Mouse (Mus musculus): ENCODE measurements around the gene Plod1.

Gene Plod1

DNA sequence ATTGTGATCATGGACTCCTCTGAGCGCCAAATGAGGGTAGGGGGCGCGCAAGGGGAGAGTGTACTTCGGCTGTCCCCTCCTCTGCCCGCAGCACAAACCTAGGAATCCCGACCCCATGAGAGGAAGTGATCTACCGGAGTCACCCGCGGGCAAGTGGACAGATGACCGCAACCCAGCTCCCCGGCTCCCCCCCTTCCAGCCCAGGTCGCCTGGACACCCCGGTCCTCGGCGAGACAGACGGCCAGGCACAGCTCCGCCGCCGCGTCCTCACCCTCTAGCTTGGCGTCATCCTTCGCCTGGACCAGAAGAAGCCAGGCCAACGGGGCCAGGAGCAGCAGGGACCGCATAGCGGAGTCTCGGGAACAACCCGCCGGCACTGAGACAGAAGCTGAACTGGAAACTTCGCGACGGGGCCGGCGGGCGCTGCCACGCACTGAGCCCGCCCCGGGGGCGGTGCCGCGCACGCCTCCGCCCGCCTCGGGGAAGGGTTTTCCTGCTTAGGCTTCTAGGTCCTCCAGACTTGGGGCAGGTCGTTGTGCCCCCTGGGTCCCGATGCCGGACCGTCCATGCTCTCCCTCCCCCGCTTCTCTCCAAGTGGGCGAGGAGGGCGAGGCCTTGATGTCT, at the start of gene Plod1:
Gene Plod1 (minus strand): TSS at position 437 of the 624 bp plus-strand sequence.
- DNase-seq (ENCODE audit: low spot score): peak; percentile 77

DNA sequence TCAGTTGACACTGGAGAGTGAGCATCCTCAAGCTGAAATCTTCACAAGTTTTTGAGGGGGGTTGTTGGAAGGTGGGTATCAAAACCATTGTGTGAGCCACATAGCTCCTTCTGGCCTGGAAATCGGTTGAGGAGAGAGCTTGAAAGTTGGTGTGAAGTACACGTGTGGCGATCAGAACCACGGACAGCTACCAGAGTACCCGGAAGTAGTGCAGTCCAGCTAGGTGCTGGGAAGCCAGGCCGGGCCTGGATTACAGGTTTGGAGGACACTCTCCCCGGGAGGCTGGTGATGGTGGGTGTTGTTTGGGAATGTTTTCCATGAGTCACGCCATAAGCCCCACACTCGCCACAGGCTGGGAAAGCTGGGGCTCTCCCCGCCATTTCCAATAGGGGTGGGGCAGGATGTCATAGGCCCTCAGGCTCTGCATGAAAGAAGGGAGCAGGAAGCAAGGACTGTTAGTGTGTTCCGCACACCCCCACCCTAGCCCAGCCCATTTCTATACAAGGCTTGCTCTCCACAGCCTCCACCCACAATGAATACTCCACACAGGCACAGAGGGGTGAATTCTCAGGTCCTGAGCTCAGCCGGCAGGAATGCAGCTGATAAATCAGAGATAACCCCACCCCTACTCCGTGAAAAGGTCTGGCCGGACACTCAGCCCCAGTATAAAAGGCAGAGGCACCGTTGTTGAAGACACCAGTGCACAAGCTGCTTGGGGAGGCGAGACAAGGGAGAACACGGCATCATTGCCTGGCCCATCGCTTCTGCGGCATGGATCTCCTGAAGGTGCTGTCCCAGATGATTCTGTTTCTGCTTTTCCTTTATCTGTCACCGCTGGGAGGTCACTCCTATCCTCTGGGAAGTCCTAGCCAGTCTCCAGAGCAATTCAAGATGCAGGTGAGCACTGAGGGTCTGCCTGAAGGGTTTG, 48.9 kb upstream of the Plod1 start, which contains the start of gene Nppb:
Gene Nppb (plus strand): TSS at position 584 of the 928 bp plus-strand sequence.
- DNase-seq (ENCODE audit: low spot score): no peak

DNA sequence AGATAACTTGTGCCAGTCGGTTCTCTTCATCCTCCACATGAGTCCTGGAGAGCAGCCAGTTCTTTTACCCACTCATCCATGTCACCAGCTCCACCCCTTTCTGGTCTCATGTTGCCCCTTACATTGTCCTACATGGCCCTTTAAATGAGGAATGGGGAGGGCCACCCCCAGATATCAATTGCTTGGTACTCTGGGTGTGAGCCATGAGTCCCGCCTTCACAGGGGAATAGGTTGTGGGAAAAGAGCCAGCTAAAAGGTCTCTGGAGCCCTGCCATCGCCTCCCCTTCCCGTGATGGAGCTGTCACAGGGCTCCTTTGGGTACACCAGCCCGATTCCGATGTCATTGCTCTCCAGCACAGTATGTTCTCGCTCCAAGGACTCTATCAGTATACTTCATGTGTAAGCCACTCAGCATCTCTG, 42.9 kb upstream of the Plod1 start:
- DNase-seq (ENCODE audit: low spot score): no peak

DNA sequence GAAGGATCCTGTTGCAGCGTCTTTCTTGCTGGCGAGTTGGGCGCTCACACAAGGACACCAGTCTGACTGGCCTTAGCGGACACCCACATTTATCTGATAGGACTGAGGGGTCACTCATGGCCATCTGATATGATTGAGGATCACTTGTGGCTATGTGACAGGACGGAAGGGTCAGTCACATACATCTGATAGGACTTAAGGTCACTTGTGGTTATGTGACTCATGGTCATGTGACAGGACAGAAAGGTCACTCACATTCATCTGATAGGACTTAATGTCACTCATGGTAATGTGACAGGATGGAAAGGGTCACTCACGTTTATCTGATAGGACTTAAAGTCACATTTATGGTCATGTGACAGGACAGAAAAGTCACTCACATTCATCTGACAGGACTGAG, 41.8 kb upstream of the Plod1 start:
- DNase-seq (ENCODE audit: low spot score): no peak

DNA sequence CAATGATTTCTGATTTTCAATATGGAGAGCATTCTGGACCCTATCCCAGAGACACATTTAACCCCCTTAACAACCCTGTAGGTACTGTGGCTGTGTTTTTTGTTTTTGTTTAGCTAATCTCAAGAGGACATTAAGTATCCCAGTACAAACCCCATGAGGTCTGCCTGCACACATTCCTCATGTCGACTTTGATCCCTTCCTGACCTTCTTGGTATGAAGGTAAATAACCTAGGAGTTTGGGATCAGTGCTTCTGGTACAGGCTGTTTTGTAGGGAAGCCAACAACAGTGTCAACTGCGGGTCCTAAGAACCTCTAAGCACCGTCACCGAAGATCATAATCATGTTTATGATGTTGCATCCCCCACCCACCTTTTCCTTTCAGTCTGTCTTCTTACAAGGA, 41.2 kb upstream of the Plod1 start:
- DNase-seq (ENCODE audit: low spot score): no peak

DNA sequence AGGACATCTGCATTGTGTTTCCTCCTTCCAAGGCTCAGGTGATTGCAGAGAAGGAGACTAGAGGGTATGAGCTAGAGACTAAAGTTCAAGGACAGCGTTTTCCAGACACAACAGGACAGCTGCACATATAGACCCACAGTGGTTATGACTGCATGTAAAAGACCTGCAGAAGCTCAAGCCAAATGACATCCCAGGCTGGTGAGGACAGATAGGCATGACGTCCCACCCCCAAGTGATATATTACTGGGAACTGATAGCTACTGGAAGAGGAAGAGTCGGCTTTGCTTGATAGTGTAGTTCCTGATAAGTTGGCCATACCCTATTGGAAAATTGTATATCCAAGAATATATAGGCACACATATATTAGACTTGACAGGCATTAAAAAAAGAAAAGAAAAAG, 39.7 kb upstream of the Plod1 start:
- DNase-seq (ENCODE audit: low spot score): no peak

DNA sequence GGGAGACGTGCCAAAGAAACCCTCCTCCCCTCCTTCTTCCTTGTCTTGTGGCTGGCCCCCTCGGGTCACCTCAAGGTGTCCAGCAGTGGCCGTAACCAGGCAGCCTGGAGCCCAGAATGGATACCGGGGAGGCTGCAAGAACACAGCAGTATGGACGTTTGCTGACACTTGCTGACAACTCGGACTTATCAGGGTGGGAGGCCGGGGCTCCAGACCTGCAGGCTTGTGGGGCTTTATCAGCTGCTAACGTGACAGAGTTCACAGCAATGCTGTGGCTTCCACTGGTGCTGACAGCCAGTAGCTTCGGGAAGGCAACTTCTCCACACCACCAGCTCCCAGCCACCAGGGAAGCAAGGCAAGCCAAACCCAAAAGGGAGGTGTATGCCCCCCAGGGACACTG, 32.8 kb upstream of the Plod1 start:
- DNase-seq (ENCODE audit: low spot score): no peak

DNA sequence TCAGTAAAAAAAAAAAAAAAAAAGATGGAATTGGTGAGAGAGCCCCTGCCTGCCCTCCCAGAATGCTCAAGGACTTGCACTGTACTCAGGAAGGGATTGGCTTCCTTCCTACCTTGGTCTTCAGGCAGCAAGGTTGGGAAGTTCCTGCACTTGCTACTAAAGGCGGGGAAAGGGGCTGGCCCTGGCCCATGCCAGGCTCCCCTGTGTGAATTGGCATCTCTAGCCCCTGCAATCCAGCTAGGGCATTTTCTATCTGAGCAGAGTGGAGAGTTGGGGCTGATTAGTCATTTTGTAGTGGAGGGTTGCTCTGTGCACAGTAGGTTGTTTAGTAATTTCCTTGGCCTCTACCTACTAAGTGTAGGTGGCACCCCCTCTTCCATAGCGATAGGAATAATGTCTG, 32.2 kb upstream of the Plod1 start:
- DNase-seq (ENCODE audit: low spot score): no peak

DNA sequence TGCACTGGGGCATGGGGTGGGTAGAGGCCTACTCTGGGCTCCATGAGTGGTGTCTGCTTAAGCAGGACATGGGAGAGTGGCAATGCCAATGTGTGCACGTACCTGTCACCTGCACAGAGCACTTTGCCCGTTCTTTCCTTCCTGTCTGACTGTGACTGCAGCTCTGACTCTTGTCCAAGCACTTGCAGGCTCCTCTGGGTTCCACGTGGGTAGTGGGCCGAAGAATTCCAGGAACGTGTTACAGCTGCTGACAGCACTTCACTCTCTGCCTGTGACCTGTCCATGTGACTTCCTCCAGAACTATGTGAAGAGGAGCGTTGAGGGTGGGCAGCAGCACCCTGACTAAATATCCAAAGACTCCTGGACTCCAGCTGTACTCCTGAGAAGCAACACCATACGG, 29.1 kb upstream of the Plod1 start:
- no peak for DNase-seq (ENCODE audit: low spot score)

DNA sequence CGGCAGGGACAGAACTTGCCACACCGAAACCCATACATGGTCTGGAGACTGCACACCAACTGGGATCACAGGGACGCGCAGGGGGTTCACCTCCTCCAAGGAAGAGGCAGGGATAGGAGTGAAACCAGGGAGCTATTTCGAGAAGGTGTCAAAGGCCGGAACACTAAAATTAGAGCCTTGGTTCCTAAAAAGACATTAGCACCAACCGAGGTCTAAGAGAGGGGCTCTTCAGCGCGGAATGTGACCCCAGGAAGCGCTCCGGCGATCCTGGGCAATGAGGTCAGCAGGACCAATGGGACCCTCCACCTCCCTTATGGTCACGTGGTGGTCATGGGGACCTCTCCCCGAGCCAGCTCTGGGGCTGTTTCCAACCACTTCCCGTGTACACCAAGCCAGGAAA, 27.1 kb upstream of the Plod1 start:
- no peak for DNase-seq (ENCODE audit: low spot score)

DNA sequence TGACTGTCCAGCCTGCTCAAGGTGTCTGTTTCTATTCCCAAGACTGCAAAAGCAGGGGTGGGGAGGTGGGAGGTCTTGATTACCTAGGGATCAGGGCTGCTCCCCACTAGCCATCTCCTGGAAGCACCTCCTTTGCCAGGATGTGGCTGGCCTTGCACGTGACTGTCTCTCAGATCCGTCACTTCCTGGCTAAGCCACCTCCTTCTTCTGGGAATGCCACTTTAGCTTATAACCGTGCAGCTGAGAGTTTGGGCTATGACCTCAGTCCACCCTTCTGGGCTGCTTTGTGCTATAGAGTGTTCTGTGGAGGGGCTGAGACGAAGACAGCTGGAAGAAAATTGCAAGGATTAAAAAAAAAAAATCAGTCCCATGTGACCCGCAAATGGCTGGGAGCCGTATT, 26.2 kb upstream of the Plod1 start:
- no peak for DNase-seq (ENCODE audit: low spot score)

DNA sequence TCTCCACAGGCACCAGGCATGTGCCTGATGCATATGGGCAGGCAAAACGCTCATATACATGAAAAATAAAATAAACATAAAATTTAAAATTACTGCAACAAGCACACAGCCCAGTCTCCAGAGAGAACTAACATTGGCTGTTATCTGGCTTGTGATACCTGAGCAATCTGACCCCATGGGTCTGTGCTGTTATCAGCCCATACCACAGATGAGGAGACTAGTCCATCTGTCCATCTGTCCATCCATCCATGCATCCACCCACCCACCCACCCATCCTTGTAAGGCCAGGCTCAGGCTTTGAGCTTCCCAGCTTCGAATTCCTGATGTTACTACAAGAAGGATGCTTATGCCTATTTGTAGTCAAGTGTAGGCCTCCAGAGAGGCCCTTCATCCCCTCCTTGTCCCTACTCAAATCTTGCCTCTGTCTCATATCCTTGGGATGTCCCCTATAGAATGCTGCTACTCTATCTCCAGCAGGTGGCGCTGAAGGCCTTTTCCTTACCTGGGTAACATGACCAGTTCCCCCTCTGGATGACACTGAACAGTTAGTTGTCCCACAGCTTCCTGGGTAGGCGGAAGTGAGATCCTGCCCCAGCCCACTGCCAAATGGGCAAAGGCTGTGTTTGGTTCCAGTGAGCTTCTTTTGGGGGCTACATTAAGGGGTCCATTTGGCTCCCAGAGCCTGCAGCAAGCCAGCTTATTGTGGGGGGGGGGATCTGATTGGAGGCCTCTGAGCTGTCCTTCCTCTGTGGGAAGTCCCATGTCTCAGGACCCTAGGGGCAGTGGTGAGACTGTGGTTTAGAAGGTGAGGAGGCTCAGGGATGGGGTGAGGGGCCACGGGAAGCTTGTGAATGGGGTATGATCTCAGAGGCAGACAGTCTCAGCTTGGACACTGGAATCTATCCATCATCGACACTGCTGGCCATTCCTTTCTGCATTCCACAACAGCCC, 23.6 kb upstream of the Plod1 start:
- DNase-seq (ENCODE audit: low spot score): no peak

DNA sequence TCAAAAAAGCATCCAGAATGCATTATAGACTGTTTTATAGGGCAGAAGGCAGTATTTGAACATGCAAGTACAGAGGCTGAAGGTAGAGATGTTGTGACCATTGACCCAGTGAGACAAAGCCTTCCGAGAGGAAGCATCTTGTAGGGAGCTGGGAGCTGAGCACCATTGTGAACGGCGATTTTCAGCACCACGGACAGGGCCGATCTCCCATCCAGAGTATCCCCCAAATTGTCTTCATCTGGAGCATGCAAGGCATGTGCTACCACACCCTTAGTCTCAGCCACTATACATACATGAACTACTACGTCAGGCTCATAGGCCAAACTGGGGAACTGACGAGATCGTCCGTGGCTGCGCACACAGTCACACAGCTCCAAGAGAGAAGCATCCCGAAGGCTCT, 20.6 kb upstream of the Plod1 start:
- DNase-seq (ENCODE audit: low spot score): no peak

DNA sequence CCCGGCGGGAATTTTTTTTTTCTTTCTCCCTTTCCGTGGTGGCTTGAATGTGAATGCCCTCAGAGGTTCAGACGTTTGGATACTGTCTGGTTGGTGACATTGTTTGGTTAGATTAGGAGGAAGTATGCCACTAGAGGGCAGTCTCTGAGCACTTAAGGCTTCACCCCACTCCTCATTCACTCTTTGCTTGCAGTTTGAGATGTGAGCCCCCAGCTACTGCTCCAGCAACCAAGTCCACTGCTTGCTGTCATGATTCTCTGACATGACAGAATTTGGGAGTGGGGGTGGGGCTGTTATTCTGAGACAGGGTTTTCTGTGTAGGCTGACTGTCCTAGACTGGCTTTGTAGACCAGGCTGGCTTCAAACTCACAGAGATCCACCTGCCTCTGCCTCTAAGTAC, 17.0 kb upstream of the Plod1 start:
- DNase-seq (ENCODE audit: low spot score): no peak

DNA sequence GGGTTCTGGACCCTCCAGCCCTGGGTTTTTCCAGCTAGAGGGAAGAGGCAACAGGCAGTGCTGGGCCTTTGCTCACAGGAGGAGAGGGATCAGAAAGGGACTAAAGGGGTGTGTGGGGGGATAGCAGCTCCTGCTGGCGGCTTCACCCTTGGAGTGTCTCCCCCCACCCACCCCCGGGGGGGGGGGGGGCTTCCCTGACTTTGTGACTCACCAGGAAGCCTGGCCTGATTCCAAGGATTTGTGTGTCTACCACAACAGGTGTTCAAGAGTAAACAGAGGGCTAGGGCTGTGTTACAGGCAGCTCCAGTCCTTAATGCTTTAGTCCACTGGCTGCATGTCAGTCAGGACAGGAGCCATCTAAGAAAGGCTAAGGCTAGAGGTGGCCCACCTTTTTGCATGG, 10.9 kb upstream of the Plod1 start:
- DNase-seq (ENCODE audit: low spot score): no peak

DNA sequence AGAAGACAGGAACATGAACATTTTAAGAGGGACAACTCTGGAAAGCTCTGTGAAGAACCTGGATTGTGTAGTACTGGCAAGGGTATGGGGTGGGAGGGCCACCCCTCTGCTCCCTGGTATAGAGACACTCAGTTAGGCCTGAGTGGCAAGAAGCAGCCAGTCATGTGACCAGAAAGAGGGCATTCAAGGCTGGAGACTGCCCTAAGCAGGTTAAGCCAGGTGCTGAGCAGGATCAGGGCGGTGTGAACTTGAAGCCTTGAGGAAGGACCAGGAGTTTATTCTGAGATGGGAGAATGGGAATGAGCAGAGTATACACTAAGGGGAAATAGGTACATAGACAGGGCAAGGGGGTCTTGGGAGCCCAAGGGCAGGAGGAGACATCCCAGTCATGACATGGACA, 6.4 kb upstream of the Plod1 start:
- no peak for DNase-seq (ENCODE audit: low spot score)

DNA sequence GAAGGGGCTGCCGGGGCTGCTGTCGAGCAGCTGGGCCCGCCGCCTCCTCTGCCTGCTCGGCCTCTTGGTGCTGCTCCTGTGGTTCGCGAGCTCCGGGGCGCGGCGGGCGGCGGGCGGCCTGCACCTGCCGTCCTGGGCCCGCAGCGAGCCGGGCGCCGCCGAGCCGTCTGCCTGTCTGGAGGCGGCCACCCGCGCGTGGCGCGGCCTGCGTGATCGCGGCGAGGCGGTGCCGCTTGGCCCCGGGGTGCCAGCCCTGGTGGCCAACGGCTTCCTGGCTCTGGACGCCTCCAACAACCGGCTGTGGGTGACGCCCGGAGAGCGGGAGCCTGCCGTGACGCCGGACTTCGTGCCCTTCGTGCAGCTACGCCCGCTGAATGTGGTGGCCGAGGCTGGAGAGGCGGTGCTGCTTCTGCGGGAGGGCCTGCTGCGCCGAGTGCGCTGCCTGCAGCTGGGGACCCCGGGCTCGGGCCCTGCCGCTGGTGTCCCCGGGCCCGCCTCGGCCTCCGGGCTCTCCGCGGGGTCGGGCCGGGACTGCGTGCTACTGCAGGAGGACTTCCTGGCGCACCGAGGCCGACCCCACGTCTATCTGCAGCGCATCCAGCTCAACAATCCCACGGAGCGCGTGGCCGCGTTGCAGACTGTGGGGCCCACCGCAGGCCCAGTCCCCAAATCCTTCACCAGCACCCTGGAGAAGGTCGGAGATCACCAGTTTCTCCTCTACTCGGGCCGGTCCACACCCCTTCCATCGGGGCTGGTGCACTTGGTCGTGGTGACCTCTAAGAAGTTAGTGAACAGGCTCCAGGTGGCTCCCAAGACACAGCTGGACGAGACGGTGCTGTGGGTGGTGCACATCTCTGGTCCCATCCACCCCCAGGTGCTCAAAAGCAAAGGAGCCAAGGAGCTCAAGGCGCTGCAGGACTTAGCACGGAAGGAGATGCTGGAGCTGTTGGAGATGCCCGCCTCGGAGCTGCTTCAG, 4.8 kb upstream of the Plod1 start:
- no peak for DNase-seq (ENCODE audit: low spot score)

DNA sequence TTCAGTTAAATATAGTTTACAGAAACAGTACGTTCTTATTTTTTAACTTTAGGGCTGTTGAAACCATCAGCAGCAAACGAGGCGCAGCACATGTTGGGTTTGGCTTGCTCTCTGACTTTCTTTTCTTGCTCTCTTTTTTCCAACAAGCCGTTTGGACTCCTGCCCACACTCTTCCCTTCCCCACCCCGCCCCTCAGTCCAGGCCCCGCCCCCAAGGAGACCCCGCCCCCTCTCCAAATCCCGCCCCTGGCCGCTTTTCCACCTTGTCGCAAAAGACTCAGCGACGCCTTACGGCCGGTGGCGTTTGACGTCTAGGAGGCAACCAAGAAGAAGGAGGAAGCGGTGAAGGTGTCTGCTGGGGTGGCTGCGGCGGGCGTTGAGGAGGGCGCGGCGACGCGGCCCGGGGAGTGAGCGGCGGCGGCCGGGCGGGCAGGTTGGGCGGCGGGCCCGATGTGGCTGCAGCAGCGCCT, 4.0 kb upstream of the Plod1 start, which contains the start of gene 2510039O18Rik:
Gene 2510039O18Rik (plus strand): TSS at position 320 of the 469 bp plus-strand sequence.
- peak; percentile 55 for DNase-seq (ENCODE audit: low spot score)

DNA sequence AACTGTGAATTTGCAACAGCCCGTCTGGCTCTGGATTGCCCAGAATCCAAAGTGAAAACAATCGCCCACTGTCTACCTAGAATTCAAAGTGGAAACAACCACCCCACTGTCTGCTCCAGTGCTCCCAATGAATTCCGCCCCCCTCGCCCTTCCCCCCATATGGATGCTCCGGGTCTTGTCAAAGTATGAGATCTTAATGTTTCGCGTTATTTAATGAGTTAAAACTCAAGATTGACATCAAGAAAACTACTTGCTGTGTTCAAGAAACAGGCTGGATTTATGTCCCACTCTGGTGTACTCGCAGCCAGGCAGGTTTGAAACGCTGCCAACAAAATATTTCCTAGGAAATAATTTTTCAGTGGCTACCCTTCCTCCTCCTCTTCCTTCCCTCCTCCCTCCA, 3.5 kb upstream of the Plod1 start:
- DNase-seq (ENCODE audit: low spot score): no peak

DNA sequence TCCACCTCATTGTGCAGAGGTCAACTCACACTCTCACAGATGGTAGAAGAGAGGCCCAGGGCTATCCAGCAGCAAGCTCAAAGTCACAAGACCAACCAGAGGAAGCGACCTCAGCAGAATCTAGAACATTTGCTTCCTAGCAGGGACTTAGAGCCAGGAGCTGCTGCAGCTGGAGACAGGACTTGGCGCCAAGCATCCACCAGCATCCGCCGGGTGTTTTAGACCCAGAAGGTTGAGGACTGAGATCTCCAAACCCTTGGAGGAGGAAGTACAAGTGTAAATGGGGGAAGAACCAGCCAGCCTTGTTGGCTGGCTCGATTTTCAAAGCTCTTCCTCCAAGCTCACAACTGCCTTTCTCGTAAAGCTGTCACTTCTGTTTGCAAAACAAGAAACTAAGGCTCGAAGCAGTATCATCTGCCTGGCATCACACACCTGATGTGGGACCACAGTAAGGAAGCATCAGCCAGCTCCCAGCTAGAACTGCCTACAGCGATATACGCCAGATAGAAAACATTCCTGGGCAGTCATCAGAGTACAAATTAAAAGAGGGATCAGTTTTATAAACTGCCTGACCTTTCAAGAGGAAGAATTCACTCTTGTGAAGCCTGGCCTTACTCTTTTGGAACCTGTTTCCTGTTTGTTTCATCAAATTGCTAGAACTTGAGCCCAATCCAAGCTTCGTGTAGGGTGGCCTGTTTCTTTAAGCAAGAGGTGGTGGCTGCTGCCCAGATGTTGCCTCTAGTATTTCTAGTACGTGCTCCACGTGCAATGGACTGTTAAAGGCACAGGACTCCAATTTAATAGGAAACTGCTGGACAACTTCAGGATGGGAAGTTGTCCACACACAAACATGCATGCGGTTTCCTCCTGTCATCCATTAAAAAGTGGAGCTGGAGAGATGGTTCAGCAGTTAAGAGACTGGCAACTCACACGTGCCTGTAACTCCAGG, 1.9 kb upstream of the Plod1 start:
- DNase-seq (ENCODE audit: low spot score): no peak
